Mouse (Mus musculus) macrophage (primary cell): Measurements from ENCODE around the gene Thsd4. TPM values are rescaled to one million over a fixed set of nuclear protein-coding genes. Genes with fewer than 3 reads are reported as not detected.

ENCODE experiments used
- H3K27ac ChIP-seq: fragments of 350-480 bp; formaldehyde crosslinking; 2 replicates; pipeline ENCODE4 v1.9.0; 2021
- H3K36me3 ChIP-seq: fragments of 350-480 bp; formaldehyde crosslinking; 2 replicates; pipeline ENCODE4 v1.9.0; 2021; ENCODE audit errors: inconsistent target
- H3K4me3 ChIP-seq: fragments of 350-480 bp; formaldehyde crosslinking; 2 replicates; pipeline ENCODE4 v1.9.0; 2021; ENCODE audit errors: inconsistent target
- H3K79me2 ChIP-seq: fragments of 350-480 bp; formaldehyde crosslinking; 2 replicates; pipeline ENCODE4 v1.9.0; 2021; ENCODE audit errors: inconsistent target
- WGBS: methylation state at CpG from one replicate; pipeline ENCODE4 v1.1.7; 2026; ENCODE audit warnings: inconsistent platforms; ENCODE audit not compliant: missing documents; 5-methylcytosine and 5-hydroxymethylcytosine counted together
- polyA plus RNA-seq: library from polyadenylated mRNA; stranded (reverse); fragments of 250-400 nt; gene quantifications from 3 replicates; pipeline ENCODE4 v1.2.4, GENCODE M21; 2018; ENCODE audit warnings: inconsistent platforms

Thsd4 gene
- polyA plus RNA-seq, 1 experiment from 2014 or later = not detected

DNA sequence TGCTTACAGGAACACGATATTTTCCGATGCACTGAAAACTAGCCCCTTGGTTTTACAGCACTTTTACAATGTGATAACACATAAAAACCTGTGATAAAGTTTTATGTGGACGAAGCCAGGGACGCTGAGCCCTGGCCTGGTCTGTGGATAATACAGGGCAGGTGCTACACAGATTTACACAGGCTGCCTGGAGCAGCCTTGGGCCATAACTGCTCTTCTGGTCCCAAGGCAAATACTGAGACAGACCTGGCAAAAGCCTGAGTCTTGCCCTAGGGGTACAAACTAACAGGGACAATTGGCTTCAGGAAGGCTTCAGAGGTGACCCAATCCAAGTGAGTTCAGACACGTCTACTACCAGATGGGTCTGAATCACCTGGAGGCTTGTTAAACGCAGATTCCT is 170.7 kb downstream of the Thsd4 start:
- no peak overlapping the region for H3K4me3 ChIP-seq
- 99% methylated on average over 6 of the region's 6 CpGs for WGBS
- no peaks in the 10 kb centered on the region for H3K36me3 ChIP-seq

DNA sequence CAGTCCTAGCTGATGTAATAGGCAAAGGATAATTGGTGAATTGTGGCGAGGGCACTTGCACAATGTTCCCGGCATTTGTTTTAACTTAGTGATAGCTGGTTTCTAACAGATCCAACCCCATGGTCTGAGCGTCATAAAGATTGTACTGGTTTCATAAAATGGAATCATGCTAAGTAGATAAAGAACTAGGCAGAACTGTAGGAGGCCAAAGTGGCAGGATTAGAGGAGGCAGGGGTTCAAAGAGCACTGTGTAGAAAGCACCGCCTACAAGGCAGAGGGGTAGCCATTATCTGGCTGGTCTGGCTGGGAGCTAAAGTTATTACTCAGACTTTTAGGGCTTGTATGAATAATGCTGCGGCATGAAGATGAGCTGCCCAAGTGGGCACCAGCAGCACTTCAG is 185.7 kb downstream of the Thsd4 start:
- Histone ChIP-seq H3K27ac (no peak overlapping the region), H3K79me2 (no peaks in the 10 kb centered on the region), H3K36me3 (no peaks in the 10 kb centered on the region), H3K4me3 (no peak overlapping the region)
- 90% methylated on average over 5 of the region's 5 CpGs for WGBS

More for the DNA sequence above, 170.7 kb downstream of the Thsd4 start:
- Histone ChIP-seq H3K79me2 (no peaks in the 10 kb centered on the region), H3K27ac (no peak overlapping the region)

GRCm38 (mm10) chr9:60335455-60335854 is 186.4 kb downstream of the Thsd4 start:
- Histone ChIP-seq H3K4me3 (no peak overlapping the region), H3K36me3 (no peaks in the 10 kb centered on the region), H3K27ac (no peak overlapping the region), H3K79me2 (no peaks in the 10 kb centered on the region)
- 96% methylated on average over 6 of the region's 6 CpGs for WGBS

DNA sequence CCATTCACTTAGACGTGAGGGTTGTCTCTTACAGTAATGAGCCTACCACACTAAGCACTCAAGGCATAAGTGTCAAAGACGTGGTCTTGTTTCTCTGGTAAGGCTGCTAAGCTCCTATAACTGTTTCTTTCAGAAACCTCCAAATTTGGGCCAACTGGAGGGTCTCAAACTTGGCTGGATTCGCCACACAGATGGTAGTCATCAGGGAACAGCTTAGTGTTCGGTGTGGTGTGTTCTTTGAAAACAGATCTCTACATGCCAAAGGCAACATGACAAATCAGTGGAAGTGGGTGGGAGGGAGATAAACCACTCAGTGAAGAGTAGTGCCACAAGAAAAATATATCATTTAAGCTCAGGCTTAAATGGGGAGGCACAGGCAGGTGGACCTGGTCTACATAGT is 191.9 kb downstream of the Thsd4 start:
- Histone ChIP-seq H3K4me3 (no peak overlapping the region), H3K27ac (no peak overlapping the region), H3K36me3 (no peaks in the 10 kb centered on the region), H3K79me2 (no peaks in the 10 kb centered on the region)
- WGBS = 84% methylated on average over 4 of the region's 4 CpGs

- Histone ChIP-seq H3K27ac (no peak overlapping the region), H3K36me3 (no peaks in the 10 kb centered on the region), H3K79me2 (no peaks in the 10 kb centered on the region), H3K4me3 (no peak overlapping the region)
- 96% methylated on average over 2 of the region's 2 CpGs for WGBS
Observed at GRCm38 (mm10) chr9:60324716-60325115, 197.1 kb downstream of the Thsd4 start.

DNA sequence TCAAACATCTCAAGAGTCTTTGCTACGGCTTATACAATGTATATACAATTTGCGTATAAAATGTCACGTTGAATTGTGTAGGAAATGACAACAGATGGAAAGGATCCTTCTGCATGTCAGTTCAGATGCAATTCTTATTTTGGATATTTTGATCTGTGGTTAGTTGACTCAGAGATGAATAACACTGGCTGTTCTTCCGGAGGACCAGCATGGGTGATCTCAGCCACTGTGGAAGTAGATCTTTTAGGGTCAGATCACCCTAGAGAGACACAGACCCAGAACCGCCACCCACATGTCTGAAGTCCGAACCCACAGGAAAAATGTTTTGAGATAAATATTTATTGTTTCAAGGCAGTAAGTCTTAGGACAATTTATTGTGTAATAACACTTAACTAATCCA is 198.4 kb downstream of the Thsd4 start:
- H3K4me3 ChIP-seq = no peak overlapping the region
- H3K36me3 ChIP-seq = no peaks in the 10 kb centered on the region
- no peaks in the 10 kb centered on the region for H3K79me2 ChIP-seq
- no peak overlapping the region for H3K27ac ChIP-seq
- 97% methylated on average over 6 of the region's 6 CpGs for WGBS

- Histone ChIP-seq H3K79me2 (no peaks in the 10 kb centered on the region), H3K36me3 (no peaks in the 10 kb centered on the region), H3K4me3 (no peak overlapping the region), H3K27ac (no peak overlapping the region)
- WGBS = 89% methylated on average over 8 of the region's 8 CpGs
Observed at GRCm38 (mm10) chr9:60317291-60317690, 204.6 kb downstream of the Thsd4 start.

GRCm38 (mm10) chr9:60316510-60316909 is 205.3 kb downstream of the Thsd4 start:
- Histone ChIP-seq H3K4me3 (no peak overlapping the region), H3K36me3 (no peaks in the 10 kb centered on the region), H3K27ac (no peak overlapping the region), H3K79me2 (no peaks in the 10 kb centered on the region)
- 96% methylated on average over 5 of the region's 5 CpGs for WGBS

- Histone ChIP-seq H3K79me2 (no peaks in the 10 kb centered on the region), H3K27ac (no peak overlapping the region), H3K4me3 (no peak overlapping the region), H3K36me3 (no peaks in the 10 kb centered on the region)
- WGBS = 90% methylated on average over 5 of the region's 5 CpGs
Observed at GRCm38 (mm10) chr9:60315533-60315932, 206.3 kb downstream of the Thsd4 start.

DNA sequence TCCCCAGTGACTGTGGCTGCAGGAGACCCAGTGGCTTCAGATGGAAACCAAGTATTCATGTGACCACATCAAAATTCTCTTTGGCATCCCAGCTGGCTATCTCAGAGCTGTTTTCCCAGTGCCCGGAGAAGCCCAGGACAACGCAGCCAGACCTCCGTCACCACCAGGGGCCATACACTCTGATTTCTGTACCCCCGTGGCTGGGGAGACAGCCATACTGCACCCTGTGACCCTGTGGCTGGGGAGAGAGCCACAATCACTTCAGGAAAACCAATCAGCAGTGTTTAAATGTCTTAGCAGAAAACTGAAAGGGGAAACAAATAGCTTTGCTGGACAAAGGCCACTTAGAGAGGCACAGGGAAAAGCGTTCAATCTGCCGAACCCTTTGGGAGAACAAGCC is 208.2 kb downstream of the Thsd4 start:
- H3K27ac ChIP-seq = no peak overlapping the region
- no peaks in the 10 kb centered on the region for H3K36me3 ChIP-seq
- no peak overlapping the region for H3K4me3 ChIP-seq
- 74% methylated on average over 6 of the region's 6 CpGs for WGBS
- no peaks in the 10 kb centered on the region for H3K79me2 ChIP-seq

DNA sequence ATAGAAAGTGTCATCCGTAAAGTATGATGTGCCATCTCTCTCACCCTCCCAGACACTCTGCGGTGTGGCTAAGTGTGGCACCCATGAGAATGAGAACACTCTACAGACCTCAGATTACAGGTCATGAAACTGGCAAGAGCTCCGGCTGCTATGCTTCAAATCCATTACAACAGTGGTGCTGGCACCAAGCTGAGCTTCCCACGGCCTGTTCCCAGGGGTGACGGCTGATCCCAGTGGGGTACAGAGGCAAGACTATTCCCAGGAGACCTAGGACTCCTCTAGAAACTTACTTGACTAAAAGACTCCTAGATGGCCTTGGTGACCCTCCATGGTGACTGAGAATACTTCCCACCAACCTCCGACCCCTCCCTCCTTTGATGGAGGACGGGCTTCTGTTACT is 209.2 kb downstream of the Thsd4 start:
- no peaks in the 10 kb centered on the region for H3K79me2 ChIP-seq
- no peaks in the 10 kb centered on the region for H3K36me3 ChIP-seq
- no peak overlapping the region for H3K27ac ChIP-seq
- 93% methylated on average over 7 of the region's 7 CpGs for WGBS
- no peak overlapping the region for H3K4me3 ChIP-seq

- 84% methylated on average over 10 of the region's 10 CpGs for WGBS
- Histone ChIP-seq H3K27ac (no peak overlapping the region), H3K36me3 (no peaks in the 10 kb centered on the region), H3K79me2 (no peaks in the 10 kb centered on the region), H3K4me3 (no peak overlapping the region)
Observed at GRCm38 (mm10) chr9:60311594-60312128, 210.2 kb downstream of the Thsd4 start.

GRCm38 (mm10) chr9:60310741-60311317 is 211.0 kb downstream of the Thsd4 start:
- H3K27ac ChIP-seq = no peak overlapping the region
- no peaks in the 10 kb centered on the region for H3K79me2 ChIP-seq
- H3K4me3 ChIP-seq = no peak overlapping the region
- 88% methylated on average over 8 of the region's 8 CpGs for WGBS
- no peaks in the 10 kb centered on the region for H3K36me3 ChIP-seq

- no peaks in the 10 kb centered on the region for H3K36me3 ChIP-seq
- H3K4me3 ChIP-seq = no peak overlapping the region
- 93% methylated on average over 16 of the region's 16 CpGs for WGBS
- H3K27ac ChIP-seq = no peak overlapping the region
- no peaks in the 10 kb centered on the region for H3K79me2 ChIP-seq
Observed at GRCm38 (mm10) chr9:60309786-60310711, 211.8 kb downstream of the Thsd4 start.

GRCm38 (mm10) chr9:60308182-60308581 is 213.7 kb downstream of the Thsd4 start:
- Histone ChIP-seq H3K27ac (no peak overlapping the region), H3K79me2 (no peaks in the 10 kb centered on the region), H3K4me3 (no peak overlapping the region), H3K36me3 (no peaks in the 10 kb centered on the region)
- 97% methylated on average over 4 of the region's 4 CpGs for WGBS
